Mouse (Mus musculus) MEL (cell line): Measurements from ENCODE around the gene Rasgrp3. TPM values are rescaled to one million over a fixed set of nuclear protein-coding genes. Genes with fewer than 3 reads are reported as not detected.

Source experiments
- DNase-seq: peaks from one replicate; pipeline ENCODE4 v3.0.0; 2011; ENCODE audit warnings: low read depth, low spot score
- H3K27ac ChIP-seq: 2 replicates; pipeline ENCODE4 v1.5.1; 2012; ENCODE audit warnings: low read depth, mild to moderate bottlenecking, control low read depth, low read length, moderate library complexity; ENCODE audit not compliant: control insufficient read depth
- H3K27me3 ChIP-seq, 2 experiments: fragments of 150-350 bp in 1 of 2; sonication (generic) in 1 of 2; 2 replicates each; pipeline ENCODE4 v1.6.1; 2012; ENCODE audit warnings: low read length in 2 of 2, mild to moderate bottlenecking in 2 of 2, improper control_type of control experiment in 1 of 2, moderate library complexity in 1 of 2; ENCODE audit not compliant: insufficient read depth in 2 of 2, control insufficient read depth in 1 of 2
- H3K36me3 ChIP-seq, 2 experiments: 2 replicates each; pipeline ENCODE4 v1.6.1; 2012 to 2014; ENCODE audit warnings: low read length in 2 of 2, improper control_type of control experiment in 1 of 2, inconsistent platforms in 1 of 2, mild to moderate bottlenecking in 1 of 2; ENCODE audit not compliant: insufficient read depth in 2 of 2, control insufficient read depth in 1 of 2
- H3K4me1 ChIP-seq, 2 experiments: fragments of 150-350 bp in 1 of 2; sonication (generic) in 1 of 2; 2 replicates each; pipeline ENCODE4 v1.6.1; 2012; ENCODE audit warnings: low read length in 2 of 2, improper control_type of control experiment in 1 of 2, mild to moderate bottlenecking in 1 of 2; ENCODE audit not compliant: insufficient read depth in 2 of 2, control insufficient read depth in 1 of 2
- H3K4me3 ChIP-seq, 2 experiments: fragments of 150-350 bp in 1 of 2; sonication (generic) in 1 of 2; 2 replicates each; pipeline ENCODE4 v1.5.1; 2012; ENCODE audit warnings: low read depth in 2 of 2, low read length in 2 of 2, mild to moderate bottlenecking in 2 of 2, moderate library complexity in 2 of 2, control low read depth in 1 of 2, improper control_type of control experiment in 1 of 2; ENCODE audit not compliant: control insufficient read depth in 1 of 2, insufficient read depth in 1 of 2
- H3K79me2 ChIP-seq: 2 replicates; pipeline ENCODE4 v1.6.1; 2012; ENCODE audit warnings: mild to moderate bottlenecking, low read length, moderate library complexity; ENCODE audit not compliant: control insufficient read depth, poor library complexity, insufficient read depth
- H3K9ac ChIP-seq: 2 replicates; pipeline ENCODE4 v1.6.1; 2012; ENCODE audit warnings: low read depth, mild to moderate bottlenecking, control low read depth, low read length, moderate library complexity; ENCODE audit not compliant: control insufficient read depth, poor library complexity, severe bottlenecking
- H3K9me3 ChIP-seq: fragments of 150-350 bp; sonication (generic); replicated peaks from 2 replicates; pipeline ENCODE4 v1.6.1; 2012; ENCODE audit warnings: mild to moderate bottlenecking, low read length, improper control_type of control experiment, moderate library complexity; ENCODE audit not compliant: insufficient read depth
- BHLHE40 ChIP-seq: IDR thresholded peaks from 2 replicates; pipeline ENCODE4 v1.6.1; 2012; ENCODE audit warnings: low read depth, mild to moderate bottlenecking, inconsistent platforms, low read length, improper control_type of control experiment, borderline replicate concordance
- CHD1 ChIP-seq: IDR thresholded peaks from 2 replicates; pipeline ENCODE4 v1.6.1; 2012; ENCODE audit warnings: low read depth, mild to moderate bottlenecking, inconsistent platforms, low read length, improper control_type of control experiment
- CTCF ChIP-seq, 3 experiments: IDR thresholded peaks in 2 of 3; conservative IDR thresholded peaks in 1 of 3; 2 replicates each; pipeline ENCODE4 v1.5.1; 2011 to 2012; ENCODE audit warnings: low read length in 3 of 3, low read depth in 2 of 3, mild to moderate bottlenecking in 2 of 3, improper control_type of control experiment in 1 of 3, inconsistent platforms in 1 of 3, mixed read lengths in 1 of 3, moderate library complexity in 1 of 3; ENCODE audit not compliant: control insufficient read depth in 1 of 3, insufficient read depth in 1 of 3, poor library complexity in 1 of 3, severe bottlenecking in 1 of 3
- EP300 ChIP-seq, 2 experiments: IDR thresholded peaks; 2 replicates each; pipeline ENCODE4 v1.6.1; 2011; ENCODE audit warnings: improper control_type of control experiment in 2 of 2, low read length in 2 of 2, low read depth in 1 of 2, mild to moderate bottlenecking in 1 of 2
- ETS1 ChIP-seq: IDR thresholded peaks from 2 replicates; pipeline ENCODE4 v1.6.1; 2012; ENCODE audit warnings: low read depth, mild to moderate bottlenecking, inconsistent platforms, low read length, improper control_type of control experiment, moderate library complexity
- HCFC1 ChIP-seq: IDR thresholded peaks from 2 replicates; pipeline ENCODE4 v1.6.1; 2012; ENCODE audit warnings: low read depth, mild to moderate bottlenecking, inconsistent platforms, low read length, improper control_type of control experiment, moderate library complexity
- MXI1 ChIP-seq: IDR thresholded peaks from 2 replicates; pipeline ENCODE4 v1.6.1; 2011; ENCODE audit warnings: mild to moderate bottlenecking, low read depth, low read length, improper control_type of control experiment
- NELFE ChIP-seq: IDR thresholded peaks from 2 replicates; pipeline ENCODE4 v1.6.1; 2011; ENCODE audit warnings: low read depth, low read length, improper control_type of control experiment
- NRF1 ChIP-seq: IDR thresholded peaks from 2 replicates; pipeline ENCODE4 v1.6.1; 2014; ENCODE audit warnings: low read depth, mild to moderate bottlenecking, inconsistent platforms, low read length, improper control_type of control experiment, moderate library complexity; ENCODE audit not compliant: poor library complexity, insufficient read depth, severe bottlenecking
- RAD21 ChIP-seq: IDR thresholded peaks from 2 replicates; pipeline ENCODE4 v1.6.1; 2011; ENCODE audit warnings: mild to moderate bottlenecking, low read depth, low read length, improper control_type of control experiment
- SMC3 ChIP-seq: IDR thresholded peaks from 2 replicates; pipeline ENCODE4 v1.6.1; 2011; ENCODE audit warnings: low read depth, low read length, improper control_type of control experiment
- USF2 ChIP-seq, 2 experiments: IDR thresholded peaks; 2 replicates each; pipeline ENCODE4 v1.6.1; 2011 to 2012; ENCODE audit warnings: improper control_type of control experiment in 2 of 2, low read length in 2 of 2, borderline replicate concordance in 1 of 2, inconsistent platforms in 1 of 2, low read depth in 1 of 2, mild to moderate bottlenecking in 1 of 2; ENCODE audit not compliant: insufficient read depth in 1 of 2
- polyA plus RNA-seq, 2 experiments: library from polyadenylated mRNA; stranded (reverse) in 1 of 2; unstranded in 1 of 2; fragments of >175 nt in 1 of 2; fragments of >200 nt in 1 of 2; gene quantifications; 2 replicates each; pipeline versions ENCODE4 v1.2.1 to v1.2.4; 2012; ENCODE audit warnings: low replicate concordance in 2 of 2, low read depth in 1 of 2; ENCODE audit not compliant: insufficient read length in 2 of 2, insufficient read depth in 1 of 2, missing spikeins in 1 of 2
- total RNA-seq: library from RNA; depleted of rRNA; stranded (reverse); fragments of 300-350 nt; gene quantifications from 2 replicates; pipeline ENCODE4 v1.2.3, GENCODE M21; 2012

The Rasgrp3 gene
- total and polyA plus RNA-seq, 3 experiments = not detected

GRCm38 (mm10) chr17:75486205-75486604, 50.5 kb downstream of the Rasgrp3 start:
- Histone ChIP-seq H3K4me3 (no peak overlapping the region), H3K36me3 (no peaks in the 10 kb centered on the region)

GRCm38 (mm10) chr17:75495213-75495612, 59.5 kb downstream of the Rasgrp3 start:
- Histone ChIP-seq H3K27me3 (peaks cover 0 to 1% of the 10 kb centered on the region in 2 experiments; a peak in 1 of 4 replicates), H3K27ac (no peak overlapping the region), H3K79me2 (no peaks in the 10 kb centered on the region; the same call in 1 of the 2 replicates), H3K4me3 (no peak overlapping the region), H3K9me3 (no peaks in the 10 kb centered on the region), H3K4me1 (no peaks in the 10 kb centered on the region), H3K36me3 (no peaks in the 10 kb centered on the region), H3K9ac (no peak overlapping the region)
- TF ChIP-seq ETS1 (no peak), BHLHE40 (no peak), CHD1 (no peak), MXI1 (no peak), NELFE (no peak)
- DNase-seq = no peak

More at GRCm38 (mm10) chr17:75486205-75486604, 50.5 kb downstream of the Rasgrp3 start:
- no peak for TF ChIP-seq USF2 (IDR thresholded peaks at IDR 0.05; ENCODE audit: borderline replicate concordance in 1 of 2, insufficient read depth in 1 of 2, low read depth in 1 of 2, low read length in 2 of 2)
- no peak for TF ChIP-seq EP300 (IDR thresholded peaks at IDR 0.05; ENCODE audit: low read depth in 1 of 2, low read length in 2 of 2)
- TF ChIP-seq, all 39 proteins: peak for 0
- Histone ChIP-seq H3K4me1 (no peaks in the 10 kb centered on the region), H3K9ac (no peak overlapping the region), H3K27me3 (peaks cover 0 to 2% of the 10 kb centered on the region in 2 experiments; a peak in 1 of 4 replicates), H3K79me2 (no peaks in the 10 kb centered on the region), H3K9me3 (no peaks in the 10 kb centered on the region), H3K27ac (no peak overlapping the region)
- no peak for DNase-seq

GRCm38 (mm10) chr17:75498241-75498651, 62.5 kb downstream of the Rasgrp3 start:
- Histone ChIP-seq H3K36me3 (no peaks in the 10 kb centered on the region), H3K9ac (no peak overlapping the region), H3K4me3 (no peak overlapping the region), H3K27me3 (peaks cover 0 to 1% of the 10 kb centered on the region in 2 experiments; a peak in 1 of 4 replicates), H3K4me1 (no peaks in the 10 kb centered on the region), H3K79me2 (no peaks in the 10 kb centered on the region; the same call in 1 of the 2 replicates), H3K9me3 (no peaks in the 10 kb centered on the region), H3K27ac (no peak overlapping the region)
- DNase-seq = peak; percentile 54
- TF ChIP-seq SMC3 (no peak), CTCF (IDR thresholded peaks at IDR 0.05 in 2 of 3, conservative IDR thresholded peaks at IDR 0.05 in 1 of 3; ENCODE audit: control insufficient read depth in 1 of 3, insufficient read depth in 1 of 3, low read depth in 2 of 3, low read length in 3 of 3, poor library complexity in 1 of 3, severe bottlenecking in 1 of 3) (no peak), HCFC1 (no peak), NRF1 (no peak), RAD21 (no peak)
